Mouse (Mus musculus) gastrocnemius, postnatal 25 days (tissue): ENCODE measurements at regions not wholly inside any gene's neighbourhood (a gene's known extent, or its start where the extent isn't known, plus 50 kb on each side); places are given as distances from the start of the nearest gene placed in this dataset.
"Not testable (repeated sequence)": the region's sequence is repeated elsewhere in the genome, so short reads cannot be mapped to it uniquely, and the experiment has no call there.

Experiments
- DNase-seq: peaks from one replicate; pipeline ENCODE4 v3.0.0; 2022

GRCm38 (mm10) chr3:78573299-78573698 lies 713.0 kb downstream of the Rapgef2 start:
- DNase-seq, result no peak

GRCm38 (mm10) chr3:78564926-78565325 lies 721.4 kb downstream of the Rapgef2 start:
- not testable (repeated sequence) for DNase-seq
